Comparison of ENCODE assay signal across 21 mouse cellular contexts in genomic region chr1:125437161-125437560, GRCm38 (mm10). TPM values are rescaled to one million over a fixed set of nuclear protein-coding genes. Genes with fewer than 3 reads are reported as not detected.
DNase-seq lines count a peak whose midpoint lies in the region; ATAC-seq and TF ChIP-seq lines count a peak whose summit lies in the region.
"Had no signal": no experiment of that assay in that cellular context is flagged by ENCODE, and none has a peak within 500 bp of the region (broad histone marks: within the 10 kb centered on the region; RNA-seq: fewer than 3 reads in every experiment).

No protein-coding gene starts in this region.

- WGBS in forebrain, embryonic 13.5 days, result 81% methylated on average over 2 of the region's 2 CpGs

- no peak overlapping the region for H3K4me3 ChIP-seq in layer of hippocampus, adult 2 months
- H3K4me3 ChIP-seq in megakaryocyte, embryonic 14.5 days (replicated peaks), result peak overlapping the region; percentile 74
- peak overlapping the region in 1 of 3 experiments; percentile 5 for H3K4me3 ChIP-seq in CH12.LX (replicated peaks in 1 of 3; ENCODE audit: low read depth in 2 of 3, low read length in 2 of 3, poor library complexity in 1 of 3)
- no peak overlapping the region for H3K4me3 ChIP-seq in forebrain, embryonic 13.5 days
- H3K4me3 ChIP-seq: embryonic facial prominence, embryonic 12.5 days; embryonic facial prominence, embryonic 15.5 days; forebrain, embryonic 15.5 days; heart, adult 2 months; hindbrain, embryonic 12.5 days had no signal

- H3K9ac ChIP-seq in CH12.LX (ENCODE audit: insufficient read depth, low read depth), result peak overlapping the region; percentile 77; the same call in 1 of the 2 replicates
- H3K9ac ChIP-seq in forebrain, embryonic 13.5 days, result no peak overlapping the region
- H3K9ac ChIP-seq: embryonic facial prominence, embryonic 12.5 days; embryonic facial prominence, embryonic 15.5 days; forebrain, embryonic 15.5 days; hindbrain, embryonic 12.5 days; hindbrain, embryonic 15.5 days; intestine, embryonic 15.5 days had no signal

- 0 out of 2 replicates have a peak overlapping the region, but pooled peaks have one; percentile 11 for H3K27ac ChIP-seq in layer of hippocampus, adult 2 months
- H3K27ac ChIP-seq in CH12.LX (ENCODE audit: insufficient read depth, low read depth), result peak overlapping the region; percentile 63
- no peak overlapping the region for H3K27ac ChIP-seq in forebrain, embryonic 13.5 days
- H3K27ac ChIP-seq: embryonic facial prominence, embryonic 12.5 days; embryonic facial prominence, embryonic 15.5 days; forebrain, embryonic 15.5 days; heart, adult 2 months; heart, embryonic 10.5 days; hindbrain, embryonic 12.5 days; hindbrain, embryonic 15.5 days; intestine, embryonic 15.5 days had no signal

- no peak for ATAC-seq in megakaryocyte, adult 5-6 weeks (ENCODE audit: poor library complexity, severe bottlenecking)
- ATAC-seq in forebrain, embryonic 13.5 days, result no peak
- ATAC-seq: forebrain, embryonic 15.5 days; intestine, embryonic 15.5 days had no signal

- H3K79me2 ChIP-seq in CH12.LX (replicated peaks; ENCODE audit: control insufficient read depth, extremely low read depth, insufficient read depth, poor library complexity, severe bottlenecking), result peaks cover 26% of the 10 kb centered on the region

- in situ Hi-C loops in CH12.LX (cut with MboI; ENCODE audit: low pct_ligation_motif_present, low pct_unique_long_range_greater_than_20kb, low sequenced_read_pairs), result loop anchor here (5.0 to 10.0 kb wide), 2 partner anchors 35 to 128 kb away; partner anchors contain the start of gene Slc35f5

- peak; percentile 28 for DNase-seq in cerebellum, adult 9-10 months
- DNase-seq in cerebellum, postnatal 14 days, result no peak
- no peak for DNase-seq in layer of hippocampus, adult 2 months (ENCODE audit: low spot score in 2 of 2)
- no peak for DNase-seq in layer of hippocampus, postnatal 36 days
- DNase-seq in CH12.LX (ENCODE audit: extremely low read depth), result no peak
- DNase-seq: adrenal gland, adult 2 months; adrenal gland, postnatal 14 days; cerebellum, adult 11 months; cerebellum, postnatal 10 days; gastrocnemius, postnatal 25 days; heart, adult 2 months had no signal

- H3K4me1 ChIP-seq in megakaryocyte, embryonic 14.5 days, result peaks cover 62% of the 10 kb centered on the region
- H3K4me1 ChIP-seq in CH12.LX (ENCODE audit: control insufficient read depth in 1 of 2, insufficient read depth in 2 of 2), result peaks cover 23 to 48% of the 10 kb centered on the region in 2 experiments
- peaks cover 25% of the 10 kb centered on the region for H3K4me1 ChIP-seq in forebrain, embryonic 13.5 days

- dilution Hi-C loops in CH12.LX (cut with MboI; ENCODE audit: extremely low pct_ligation_motif_present, extremely low pct_unique_long_range_greater_than_20kb, low sequenced_read_pairs), result no loop called here

- no peak for TF ChIP-seq EP300 in CH12.LX (IDR thresholded peaks at IDR 0.05; ENCODE audit: low read length)

- no peaks in the 10 kb centered on the region for H3K9me3 ChIP-seq in megakaryocyte, embryonic 14.5 days
- no peaks in the 10 kb centered on the region for H3K9me3 ChIP-seq in CH12.LX (replicated peaks; ENCODE audit: low read length)
- H3K9me3 ChIP-seq in forebrain, embryonic 13.5 days (replicated peaks), result no peaks in the 10 kb centered on the region
- H3K9me3 ChIP-seq: embryonic facial prominence, embryonic 12.5 days; embryonic facial prominence, embryonic 15.5 days; forebrain, embryonic 15.5 days; heart, embryonic 10.5 days; hindbrain, embryonic 12.5 days; hindbrain, embryonic 15.5 days; intestine, embryonic 15.5 days had no signal

- TF ChIP-seq POLR2A in CH12.LX (IDR thresholded peaks at IDR 0.05; ENCODE audit: low read depth, low read length), result no peak

- no peak for TF ChIP-seq RAD21 in CH12.LX (IDR thresholded peaks at IDR 0.05; ENCODE audit: low read depth, low read length)

- no peaks in the 10 kb centered on the region for H3K27me3 ChIP-seq in megakaryocyte, embryonic 14.5 days (replicated peaks)
- no peaks in the 10 kb centered on the region for H3K27me3 ChIP-seq in CH12.LX (replicated peaks)
- no peaks in the 10 kb centered on the region; the same call in 1 of the 2 replicates for H3K27me3 ChIP-seq in forebrain, embryonic 13.5 days
- H3K27me3 ChIP-seq: embryonic facial prominence, embryonic 12.5 days; embryonic facial prominence, embryonic 15.5 days; hindbrain, embryonic 12.5 days; hindbrain, embryonic 15.5 days; intestine, embryonic 15.5 days had no signal

- peaks cover 2% of the 10 kb centered on the region for H3K36me3 ChIP-seq in megakaryocyte, embryonic 14.5 days (replicated peaks; ENCODE audit: low read length)
- no peaks in the 10 kb centered on the region for H3K36me3 ChIP-seq in CH12.LX (replicated peaks in 1 of 2; ENCODE audit: control insufficient read depth in 1 of 2, insufficient read depth in 1 of 2, low read length in 1 of 2)
- H3K36me3 ChIP-seq in forebrain, embryonic 13.5 days (ENCODE audit: poor library complexity, severe bottlenecking), result no peaks in the 10 kb centered on the region
- H3K36me3 ChIP-seq: embryonic facial prominence, embryonic 12.5 days; embryonic facial prominence, embryonic 15.5 days; forebrain, embryonic 15.5 days; heart, embryonic 10.5 days; hindbrain, embryonic 12.5 days; hindbrain, embryonic 15.5 days; intestine, embryonic 15.5 days had no signal

- peak overlapping the region; percentile 47 for H3K4me2 ChIP-seq in CH12.LX (ENCODE audit: insufficient read depth, low read depth, poor library complexity, severe bottlenecking)
- H3K4me2 ChIP-seq in forebrain, embryonic 13.5 days, result no peak overlapping the region
- H3K4me2 ChIP-seq: forebrain, embryonic 15.5 days had no signal

- no peak for TF ChIP-seq CTCF in layer of hippocampus, adult 2 months (conservative IDR thresholded peaks at IDR 0.05)
- no peak for TF ChIP-seq CTCF in CH12.LX (conservative IDR thresholded peaks at IDR 0.05 in 1 of 2, IDR thresholded peaks at IDR 0.05 in 1 of 2; ENCODE audit: low read depth in 2 of 2, low read length in 2 of 2)

TF ChIP-seq in CH12.LX, 34 proteins besides CTCF, POLR2A, EP300 and RAD21:
- TF ChIP-seq JUN (IDR thresholded peaks at IDR 0.05; ENCODE audit: insufficient read depth, low read depth, low read length), result no peak
- no peak for TF ChIP-seq USF2 (conservative IDR thresholded peaks at IDR 0.05; ENCODE audit: low read depth, low read length)
- TF ChIP-seq MXI1 (IDR thresholded peaks at IDR 0.05; ENCODE audit: low read depth, low read length), result no peak
- TF ChIP-seq KAT2A (IDR thresholded peaks at IDR 0.05; ENCODE audit: insufficient replicate concordance, low read length), result no peak
- TF ChIP-seq SIN3A (IDR thresholded peaks at IDR 0.05; ENCODE audit: low read length), result no peak
- no peak for TF ChIP-seq MAZ (IDR thresholded peaks at IDR 0.05; ENCODE audit: low read depth, low read length)
- TF ChIP-seq IRF4 (IDR thresholded peaks at IDR 0.05; ENCODE audit: low read depth, low read length), result no peak
- no peak for TF ChIP-seq ZNF384 (IDR thresholded peaks at IDR 0.05; ENCODE audit: low read depth, low read length)
- no peak for TF ChIP-seq BHLHE40 (IDR thresholded peaks at IDR 0.05; ENCODE audit: low read depth, low read length)
- TF ChIP-seq GABPA (IDR thresholded peaks at IDR 0.05; ENCODE audit: insufficient replicate concordance, low read depth, low read length), result no peak
- no peak for TF ChIP-seq ZKSCAN1 (IDR thresholded peaks at IDR 0.05; ENCODE audit: borderline replicate concordance, low read depth, low read length)
- no peak for TF ChIP-seq ZC3H11A (IDR thresholded peaks at IDR 0.05; ENCODE audit: low read depth, low read length)
- TF ChIP-seq TCF12 (IDR thresholded peaks at IDR 0.05; ENCODE audit: low read depth, low read length), result no peak
- no peak for TF ChIP-seq MAFK (IDR thresholded peaks at IDR 0.05; ENCODE audit: insufficient replicate concordance, low read length)
- no peak for TF ChIP-seq ETS1 (conservative IDR thresholded peaks at IDR 0.05; ENCODE audit: low read depth, low read length)
- TF ChIP-seq CHD2 (IDR thresholded peaks at IDR 0.05; ENCODE audit: low read length), result no peak
- no peak for TF ChIP-seq JUND (conservative IDR thresholded peaks at IDR 0.05; ENCODE audit: low read depth, low read length)
- TF ChIP-seq E2F4 (IDR thresholded peaks at IDR 0.05; ENCODE audit: insufficient replicate concordance, low read depth, low read length), result no peak
- TF ChIP-seq MYC (IDR thresholded peaks at IDR 0.05; ENCODE audit: low read depth, low read length), result no peak

RNA-seq across cellular contexts. Expression of gene Actr3, which starts 1.6 kb away (rescaled TPM):
- 100 to 1,000 TPM; 352 to 359 TPM for total RNA-seq in layer of hippocampus, adult 2 months (2021)
- 100 to 1,000 TPM; 343 to 347 TPM for total RNA-seq in layer of hippocampus, postnatal 36 days (2021)
- polyA plus RNA-seq in megakaryocyte, embryonic 14.5 days (2012; ENCODE audit: insufficient read depth, low replicate concordance), result 218 and 269 TPM in 2 replicates
- 1,201 and 1,297 TPM in 2 replicates for total RNA-seq in megakaryocyte, adult 5-6 weeks (2015)
- 1,894 and 2,105 TPM in 2 replicates for total RNA-seq in megakaryocyte, adult 5-6 weeks (2017)
- total RNA-seq in CH12.LX (2012; rRNA removed) (176 and 184 TPM in 2 replicates), CH12.LX (2014; rRNA removed) (513 and 576 TPM in 2 replicates)
- polyA plus RNA-seq in CH12.LX (2012; ENCODE audit: insufficient read length, low read depth), result 374 and 427 TPM in 2 replicates
- polyA plus RNA-seq in forebrain, embryonic 13.5 days (2015; fragmentation: Nextera tagmentation; extraction: Ambion mirVana), result 225 and 227 TPM in 2 replicates
